Mouse (Mus musculus): ENCODE data around the gene Rtn3.
A peak's percentile ranks its signal among the peaks of the same experiment; 100 is the strongest.
"Not testable (repeated sequence)": the region's sequence is repeated elsewhere in the genome, so short reads cannot be mapped to it uniquely, and the experiment has no call there.

The Rtn3 gene

GRCm38 (mm10) chr19:7422656-7423027 is 60.4 kb downstream of the Rtn3 start:
- no peak for DNase-seq (ENCODE audit: low spot score in 2 of 2)

DNA sequence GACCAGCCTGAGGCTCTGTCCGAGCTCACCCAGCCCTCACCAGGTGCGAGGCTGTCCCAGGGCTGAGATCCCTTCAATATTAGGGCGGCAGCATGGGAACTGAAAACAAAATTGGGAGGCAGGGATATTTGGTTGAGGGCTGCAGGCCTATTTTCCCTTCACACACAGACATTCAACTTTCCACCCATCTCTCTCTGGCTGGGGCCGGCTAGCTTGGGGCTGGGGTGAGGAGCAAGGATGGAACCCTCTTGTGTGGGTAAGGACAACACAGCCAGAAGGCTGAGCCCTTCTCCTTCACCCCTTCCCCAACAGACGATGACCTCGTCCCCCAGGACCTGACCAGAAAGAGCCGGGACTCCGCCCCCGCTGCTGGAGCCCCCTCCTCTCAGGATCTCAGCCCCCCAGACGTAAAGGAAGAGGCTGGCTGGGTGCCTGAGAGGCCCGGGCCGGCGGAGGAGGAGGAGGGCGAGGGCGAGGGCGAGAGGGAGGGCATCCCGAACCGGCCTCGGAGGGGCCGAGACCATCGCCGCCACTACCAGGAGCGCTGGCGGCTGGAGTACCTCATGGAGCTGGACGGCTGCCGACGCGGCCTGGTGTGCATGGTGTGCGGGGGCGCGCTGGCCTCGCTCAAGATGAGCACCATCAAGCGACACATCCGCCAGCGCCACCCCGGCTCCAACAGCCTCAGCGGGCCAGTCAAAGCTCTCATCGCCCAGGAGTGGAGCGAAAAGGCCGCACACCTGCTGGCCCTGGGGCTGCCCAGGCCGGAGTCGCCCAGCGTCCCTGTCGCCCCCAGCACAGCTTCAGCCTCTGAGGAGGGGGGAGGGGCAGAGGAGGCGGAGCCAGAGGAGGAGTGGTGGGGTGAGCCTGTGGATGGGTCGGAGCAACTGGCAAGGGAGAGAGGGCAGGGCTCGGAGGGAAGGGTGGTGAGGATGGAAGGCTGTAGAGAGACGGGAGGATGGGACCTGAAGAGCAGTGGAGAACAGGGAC is 61.2 kb downstream of the Rtn3 start:
- DNase-seq (ENCODE audit: low spot score in 2 of 2), result peak; percentile 63 to 68

- DNase-seq (ENCODE audit: low spot score in 2 of 2), result no peak
Measured at GRCm38 (mm10) chr19:7420841-7421601, 62.1 kb downstream of the Rtn3 start.

- DNase-seq (ENCODE audit: low spot score in 2 of 2), result no peak
Measured at GRCm38 (mm10) chr19:7420108-7420507, 63.0 kb downstream of the Rtn3 start.

DNA sequence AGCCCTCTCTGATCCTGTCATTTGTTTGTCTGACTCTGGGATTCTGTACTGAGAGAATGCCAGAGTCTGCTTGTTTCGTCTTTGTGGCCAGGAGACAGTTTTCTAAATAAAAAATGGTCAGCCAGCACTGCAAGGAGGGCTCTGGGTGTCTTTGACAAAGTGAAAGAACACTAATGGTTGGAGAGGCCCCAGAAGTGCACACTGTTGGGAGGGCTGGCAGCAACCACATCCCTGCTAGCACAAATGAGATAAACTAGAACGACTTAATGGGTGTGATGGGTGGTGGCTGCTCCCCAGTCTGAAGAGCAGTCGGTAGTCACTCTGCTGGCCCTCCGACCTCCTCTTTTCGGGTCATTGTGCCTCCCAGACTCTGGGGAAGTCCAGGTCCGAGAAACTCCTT is 63.9 kb downstream of the Rtn3 start:
- DNase-seq (ENCODE audit: low spot score in 2 of 2), result no peak

DNA sequence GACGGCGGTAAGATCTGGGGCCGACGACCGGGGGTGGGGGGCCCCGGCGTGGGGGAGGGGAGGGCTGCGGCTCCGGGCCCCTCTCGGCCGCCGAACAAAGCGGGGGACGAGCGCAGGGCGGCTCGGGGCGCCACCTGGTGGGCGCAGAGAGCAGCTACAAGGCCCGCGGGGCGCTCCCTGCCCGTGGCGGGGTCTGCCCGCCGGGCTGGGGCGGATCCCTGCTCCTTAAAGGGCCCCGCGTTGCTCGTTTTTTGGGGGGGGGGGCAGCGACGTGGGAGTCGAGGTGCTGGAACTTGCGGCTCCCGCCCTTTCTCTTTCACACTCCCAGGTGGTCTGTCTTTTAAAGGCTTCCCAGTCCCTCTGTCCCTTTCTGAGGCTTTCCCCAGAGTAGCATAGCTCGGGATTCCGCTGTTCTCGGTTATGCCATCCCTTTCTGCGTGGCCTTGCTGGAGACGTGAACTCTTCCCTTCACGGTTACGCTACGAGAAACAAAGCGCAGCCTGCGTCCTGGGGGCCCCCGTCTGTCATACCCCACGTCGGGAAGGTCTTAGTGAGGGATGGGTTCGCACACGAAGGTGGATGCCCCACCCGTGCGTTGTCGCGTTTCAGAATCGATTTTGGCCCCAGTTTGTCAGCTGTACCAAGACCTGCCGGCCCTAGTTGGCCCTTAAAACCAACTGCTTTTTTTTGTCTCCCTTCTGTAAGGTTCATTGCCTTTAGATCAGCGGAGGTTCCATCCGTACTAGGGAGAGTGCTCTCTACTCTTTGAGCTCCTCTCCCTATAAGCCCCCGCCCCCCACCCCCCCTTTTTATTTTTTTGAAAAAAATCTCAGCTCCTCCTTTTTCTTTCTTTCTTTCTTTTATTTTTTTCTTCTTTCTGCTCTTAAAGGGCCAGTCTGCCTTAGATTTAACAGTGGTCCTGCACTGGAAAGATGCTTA is 64.9 kb downstream of the Rtn3 start:
- DNase-seq (ENCODE audit: low spot score in 2 of 2), result peak; percentile 52 to 86

DNA sequence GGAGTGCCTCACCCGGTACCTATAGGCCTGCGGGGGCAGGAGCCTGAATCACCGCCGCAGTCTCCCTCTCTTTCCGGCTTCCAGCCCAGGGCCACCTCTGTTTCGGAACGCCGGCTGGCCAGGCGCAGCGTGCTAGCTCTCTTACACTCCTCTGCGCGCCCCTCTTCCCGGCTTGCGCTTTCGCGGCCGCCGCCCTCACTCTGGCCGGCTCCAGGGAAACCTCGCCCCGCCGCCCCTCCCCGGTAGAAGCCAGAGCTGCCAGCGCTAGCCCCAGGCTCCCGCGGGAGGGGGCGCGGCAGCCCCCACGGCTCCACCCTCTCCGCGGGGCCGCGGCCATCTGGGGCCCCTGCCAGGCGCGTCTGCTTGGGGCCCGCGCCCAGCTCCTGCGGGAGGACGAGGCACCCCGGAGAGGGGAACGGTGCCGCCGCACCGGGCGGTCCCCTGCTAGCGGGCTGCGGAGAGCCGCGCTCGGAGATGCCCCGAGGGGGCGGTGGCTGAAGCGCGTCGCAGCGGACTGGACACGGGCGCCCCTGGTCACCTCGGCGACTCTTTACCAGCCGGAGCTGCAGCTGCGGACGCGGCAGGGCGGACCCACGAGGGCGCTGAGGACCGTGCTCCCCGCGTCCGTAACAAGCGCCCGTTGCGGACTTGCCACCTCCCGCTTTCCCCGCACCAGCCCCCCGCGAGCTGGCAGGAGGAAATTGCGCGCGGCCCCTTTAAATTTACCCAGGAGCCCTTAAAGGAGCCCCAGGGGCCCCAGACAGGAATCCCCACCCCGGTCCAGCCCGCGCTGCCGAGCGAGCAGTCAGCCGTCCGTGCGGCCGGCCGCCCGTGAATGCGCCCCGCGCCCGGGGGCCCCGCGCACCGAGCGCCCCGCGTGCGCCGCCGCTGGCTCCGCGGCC is 66.0 kb downstream of the Rtn3 start, which contains the start of gene 2700081O15Rik:
Gene 2700081O15Rik (plus strand): TSS at position 792 of the 902 bp plus-strand sequence.
- peak; percentile 50 to 78 for DNase-seq (ENCODE audit: low spot score in 2 of 2)

DNA sequence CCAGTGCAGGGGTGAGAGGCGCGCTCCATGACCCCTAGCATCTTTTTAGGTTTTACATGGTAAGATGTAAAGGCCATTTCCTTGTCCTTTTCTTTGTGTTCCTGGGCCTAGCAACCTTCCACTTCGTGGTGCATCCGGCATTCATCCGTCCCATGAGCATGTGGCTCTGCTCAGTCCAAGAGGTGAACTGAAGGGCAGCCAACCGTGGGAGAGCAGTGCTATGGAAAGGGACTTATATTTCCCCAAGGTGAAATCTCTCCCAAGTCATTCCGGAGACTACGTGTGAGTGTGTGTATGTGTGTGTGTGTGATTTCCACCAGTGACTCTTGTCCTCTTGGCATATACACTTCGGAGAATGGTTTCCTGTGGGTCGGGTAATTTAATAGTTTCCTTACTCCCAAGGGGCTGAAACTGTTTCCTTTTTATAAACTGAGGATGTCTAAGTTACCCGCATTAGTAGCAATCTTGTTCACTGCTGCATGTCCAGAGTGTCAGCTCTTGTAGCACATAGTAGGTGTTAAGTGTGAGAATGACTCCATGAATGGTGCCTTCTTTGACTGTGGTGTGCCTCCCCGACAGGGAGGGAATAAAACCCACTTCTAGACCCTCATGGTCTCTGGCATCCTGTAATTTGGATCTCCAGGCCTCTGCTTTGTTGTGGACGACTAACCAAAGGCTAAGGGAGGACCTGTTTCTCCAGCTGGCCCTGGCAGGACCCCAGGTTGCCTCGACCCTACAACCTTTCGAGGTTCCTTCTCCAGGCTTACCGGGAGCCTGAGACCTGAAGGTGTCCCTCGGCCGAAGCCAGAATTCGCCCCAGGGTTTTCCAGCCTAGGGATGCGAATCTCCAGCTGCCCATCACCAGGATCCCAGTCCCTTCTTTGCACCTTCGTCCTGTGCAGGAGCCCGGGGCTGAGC is 66.9 kb downstream of the Rtn3 start:
- DNase-seq (ENCODE audit: low spot score in 2 of 2), result peak in 1 of 2 experiments; percentile 20

DNA sequence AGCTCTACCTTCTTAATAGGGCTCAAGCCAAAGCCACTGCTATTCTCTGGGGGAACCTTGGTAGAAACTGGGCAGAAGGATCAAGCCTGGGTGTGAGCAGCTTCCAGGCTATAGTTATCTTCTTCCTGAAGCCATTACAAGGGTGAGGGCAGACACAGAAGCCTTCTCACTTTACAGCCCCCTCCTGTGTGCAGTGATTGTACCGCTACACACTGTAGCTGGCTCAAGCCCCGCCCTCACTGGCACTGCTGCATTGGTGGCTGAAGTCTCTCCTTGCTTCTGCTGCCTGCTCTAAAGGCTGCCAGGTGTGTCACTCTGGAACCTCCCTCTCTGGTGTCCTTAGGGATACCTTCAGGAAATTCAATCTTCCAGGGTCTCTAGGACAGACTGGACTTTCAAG is 70.7 kb downstream of the Rtn3 start:
- DNase-seq (ENCODE audit: low spot score in 2 of 2), result no peak

DNA sequence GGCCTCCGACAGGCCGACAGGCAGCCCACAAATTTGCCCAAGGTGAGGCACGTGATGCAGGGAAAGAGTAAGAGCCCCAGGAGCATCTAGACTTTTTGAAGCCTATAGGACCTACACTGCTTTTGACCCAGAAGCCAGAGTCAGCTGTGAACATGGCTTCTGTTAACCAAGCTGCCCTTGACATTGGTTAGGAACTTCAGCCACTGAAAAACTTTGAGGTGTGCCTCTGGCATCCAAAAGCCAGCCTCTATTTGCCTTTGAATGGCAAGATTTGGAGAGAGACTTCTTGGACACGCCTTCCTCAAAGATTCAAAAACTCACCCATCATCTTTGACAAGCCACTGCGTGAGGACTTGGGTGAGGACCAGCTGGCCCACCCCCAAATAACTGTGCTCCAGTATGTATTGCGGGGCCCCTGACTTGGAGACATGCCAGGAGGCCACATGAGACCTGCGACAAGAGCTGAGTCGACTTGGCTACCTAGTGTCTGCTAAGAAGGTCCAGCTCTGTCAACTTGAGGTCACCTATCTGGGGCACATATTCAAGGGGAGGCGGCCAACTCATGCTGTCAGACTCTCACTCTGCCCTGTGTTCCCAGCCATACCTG is 78.4 kb downstream of the Rtn3 start:
- no peak for DNase-seq (ENCODE audit: low spot score in 2 of 2)

DNA sequence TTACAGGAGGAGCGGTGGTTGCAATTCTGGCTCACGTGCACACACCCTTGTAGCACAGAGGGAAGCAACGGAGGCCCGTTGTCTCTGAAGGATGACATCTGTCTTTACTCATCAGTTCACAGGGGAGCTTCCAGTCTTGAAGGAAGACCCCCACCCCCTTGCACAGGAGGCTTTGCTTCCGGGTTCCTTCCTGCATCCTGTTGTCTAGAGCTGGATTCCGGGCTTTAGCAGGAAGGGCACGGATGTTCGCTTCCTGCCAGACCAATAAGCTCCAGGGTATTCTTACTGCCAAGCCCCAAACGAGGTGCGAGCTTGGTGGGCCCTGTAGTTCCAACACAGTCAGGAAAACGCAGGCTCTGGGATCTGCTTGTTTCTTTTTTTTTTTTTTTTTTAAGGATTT is 82.4 kb downstream of the Rtn3 start:
- no peak for DNase-seq (ENCODE audit: low spot score in 2 of 2)

DNA sequence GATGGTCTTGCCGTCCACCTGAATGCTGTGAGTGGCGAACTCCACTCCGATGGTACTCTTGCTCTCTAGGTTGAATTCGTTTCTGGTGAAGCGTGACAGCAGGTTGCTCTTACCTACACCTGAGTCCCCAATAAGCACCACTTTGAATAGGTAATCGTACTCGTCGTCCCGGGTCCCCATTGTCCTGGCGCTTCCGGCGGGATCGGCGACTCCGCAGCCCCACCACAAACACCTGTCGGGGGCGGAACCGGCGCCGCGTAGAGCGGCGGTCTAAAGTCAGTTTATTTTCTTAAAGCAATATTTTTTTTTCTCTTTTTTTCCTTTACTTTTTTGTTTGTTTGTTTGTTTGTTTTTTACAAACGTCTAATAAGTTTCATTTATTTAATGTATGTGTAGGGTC is 84.2 kb downstream of the Rtn3 start:
- DNase-seq (ENCODE audit: low spot score in 2 of 2), result not testable (repeated sequence)

GRCm38 (mm10) chr19:7396867-7397826 is 85.9 kb downstream of the Rtn3 start:
- DNase-seq (ENCODE audit: low spot score in 2 of 2), result not testable (repeated sequence)

GRCm38 (mm10) chr19:7388488-7388887 is 94.6 kb downstream of the Rtn3 start:
- no peak for DNase-seq (ENCODE audit: low spot score in 2 of 2)

DNA sequence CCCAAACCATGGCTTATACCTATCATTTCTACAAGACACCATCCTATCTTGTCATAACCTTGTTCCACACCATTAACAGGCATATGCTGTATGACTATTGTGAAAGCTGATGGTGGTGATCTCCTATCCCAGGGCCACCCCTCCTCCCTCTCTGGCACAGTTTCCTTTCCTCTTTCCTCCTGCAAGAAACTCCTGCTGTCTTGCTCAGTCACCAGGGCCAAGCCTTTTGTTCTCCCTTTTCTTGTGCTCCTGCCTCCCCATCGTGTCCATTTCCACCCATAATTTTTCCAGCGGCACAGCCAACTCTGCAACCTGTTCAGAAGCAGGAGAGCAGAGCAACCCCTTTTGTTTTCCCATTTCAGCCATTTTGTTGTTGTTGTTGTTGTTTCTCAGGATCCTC is 97.0 kb downstream of the Rtn3 start:
- DNase-seq (ENCODE audit: low spot score in 2 of 2), result no peak

- DNase-seq (ENCODE audit: low spot score in 2 of 2), result peak; percentile 96 to 98
Measured at GRCm38 (mm10) chr19:7382903-7383865, 99.9 kb downstream of the Rtn3 start, which contains the start of gene Spindoc. Gene Spindoc (minus strand): TSS chr19:7382994.
